Mouse (Mus musculus) limb, embryonic 15.5 days (tissue): ENCODE measurements around the gene Misp. TPM values are rescaled to one million over a fixed set of nuclear protein-coding genes. Genes with fewer than 3 reads are reported as not detected.
A peak's percentile ranks its signal among the peaks of the same experiment; 100 is the strongest.

Source experiments
- ATAC-seq: fragments of 200-750 bp; cut with Nextera tagmentation; 2 replicates; pipeline ENCODE4 v1.8.0; 2017; ENCODE audit warnings: low read depth, moderate TSS enrichment; ENCODE audit not compliant: insufficient number of reproducible peaks, low FRiP score, low TSS enrichment
- H3K27ac ChIP-seq: fragments of 300-500 bp; sonication (generic); 2 replicates; pipeline ENCODE4 v1.5.1; 2015; ENCODE audit warnings: moderate library complexity, mild to moderate bottlenecking, inconsistent platforms
- H3K27me3 ChIP-seq: fragments of 300-500 bp; sonication (generic); 2 replicates; pipeline ENCODE4 v1.6.1; 2015; ENCODE audit warnings: inconsistent platforms
- H3K36me3 ChIP-seq: fragments of 300-500 bp; sonication (generic); 2 replicates; pipeline ENCODE4 v1.6.1; 2015; ENCODE audit warnings: inconsistent platforms
- H3K4me1 ChIP-seq: fragments of 300-500 bp; sonication (generic); 2 replicates; pipeline ENCODE4 v1.6.1; 2015; ENCODE audit warnings: inconsistent platforms
- H3K4me2 ChIP-seq: fragments of 300-500 bp; sonication (generic); 2 replicates; pipeline ENCODE4 v1.6.1; 2015; ENCODE audit warnings: mild to moderate bottlenecking, inconsistent platforms
- H3K4me3 ChIP-seq: fragments of 300-500 bp; sonication (generic); 2 replicates; pipeline ENCODE4 v1.5.1; 2015; ENCODE audit warnings: mild to moderate bottlenecking, inconsistent platforms
- H3K9ac ChIP-seq: fragments of 300-500 bp; sonication (generic); 2 replicates; pipeline ENCODE4 v1.6.1; 2015; ENCODE audit warnings: inconsistent platforms
- H3K9me3 ChIP-seq: fragments of 300-500 bp; sonication (generic); 2 replicates; pipeline ENCODE4 v1.6.1; 2016; ENCODE audit warnings: inconsistent platforms
- WGBS: fragments of 180-500 bp; shearing (Covaris S2); methylation state at CpG from one replicate; pipeline ENCODE4 v1.1.7; 2015; 5-methylcytosine and 5-hydroxymethylcytosine counted together
- polyA plus RNA-seq: library from polyadenylated mRNA; unstranded; fragments of >200 nt; fragmentation: Nextera tagmentation; extraction: Ambion mirVana; gene quantifications from 2 replicates; pipeline ENCODE4 v1.2.1, GENCODE M21; 2015

Misp gene
- polyA plus RNA-seq, 1 experiment from 2014 or later: 1.6 TPM

- peak overlapping the region; percentile 96; the same call in 1 of the 2 replicates for H3K4me3 ChIP-seq
- 0 out of 2 replicates have a peak overlapping the region, but pooled peaks have one; percentile 4 for H3K9ac ChIP-seq
- peaks cover 8% of the 10 kb centered on the region for H3K36me3 ChIP-seq
- H3K4me1 ChIP-seq: peaks cover 33% of the 10 kb centered on the region
- H3K9me3 ChIP-seq: no peaks in the 10 kb centered on the region
- 25% methylated on average over 9 of the region's 9 CpGs for WGBS
- H3K4me2 ChIP-seq: peak overlapping the region; percentile 72
- no peaks in the 10 kb centered on the region for H3K27me3 ChIP-seq
- no peak for ATAC-seq
- peak overlapping the region; percentile 100 for H3K27ac ChIP-seq
Observed at GRCm38 (mm10) chr10:79852107-79852789, 31.5 kb downstream of the Misp start.

GRCm38 (mm10) chr10:79852827-79853226 lies 32.0 kb downstream of the Misp start:
- WGBS: 18% methylated on average over 8 of the region's 8 CpGs
- H3K4me1 ChIP-seq: peaks cover 39% of the 10 kb centered on the region
- no peaks in the 10 kb centered on the region for H3K27me3 ChIP-seq
- no peaks in the 10 kb centered on the region for H3K9me3 ChIP-seq
- H3K4me3 ChIP-seq: peak overlapping the region; percentile 96
- H3K27ac ChIP-seq: peak overlapping the region; percentile 100
- no peak for ATAC-seq
- peaks cover 14% of the 10 kb centered on the region for H3K36me3 ChIP-seq
- H3K4me2 ChIP-seq: peak overlapping the region; percentile 72
- 0 out of 2 replicates have a peak overlapping the region, but pooled peaks have one; percentile 4 for H3K9ac ChIP-seq

GRCm38 (mm10) chr10:79853392-79853791 lies 32.6 kb downstream of the Misp start:
- WGBS: 0% methylated on average over 15 of the region's 15 CpGs
- Histone ChIP-seq H3K9me3 (no peaks in the 10 kb centered on the region), H3K27ac (peak overlapping the region; percentile 100), H3K9ac (peak overlapping the region; percentile 61), H3K4me2 (peak overlapping the region; percentile 72), H3K4me3 (peak overlapping the region; percentile 96), H3K36me3 (peaks cover 17% of the 10 kb centered on the region), H3K27me3 (no peaks in the 10 kb centered on the region), H3K4me1 (peaks cover 44% of the 10 kb centered on the region)
- peak; percentile 66 for ATAC-seq

- whole genome bisulfite sequencing: under 1% methylated on average over 75 of the region's 75 CpGs
- peaks cover 50% of the 10 kb centered on the region for H3K4me1 ChIP-seq
- peak within 1 kb of the TSS; percentile 96 for H3K4me3 ChIP-seq
- ATAC-seq: peak; percentile 93
- H3K9ac ChIP-seq: peak within 1 kb of the TSS; percentile 95
- peak within 1 kb of the TSS; percentile 82 for H3K4me2 ChIP-seq
- peak within 1 kb of the TSS; percentile 100 for H3K27ac ChIP-seq
- H3K27me3 ChIP-seq: no peaks in the 10 kb centered on the region
- no peaks in the 10 kb centered on the region for H3K9me3 ChIP-seq
- H3K36me3 ChIP-seq: peaks cover 24% of the 10 kb centered on the region
Observed at GRCm38 (mm10) chr10:79853860-79854795, 33.3 kb downstream of the Misp start, which contains the start of gene Ptbp1. TSS of gene Ptbp1 (plus strand) at chr10:79854427.

- H3K4me2 ChIP-seq: peak overlapping the region; percentile 82
- peak overlapping the region; percentile 95 for H3K9ac ChIP-seq
- peaks cover 33% of the 10 kb centered on the region for H3K36me3 ChIP-seq
- no peak for ATAC-seq
- WGBS: under 1% methylated on average over 81 of the region's 83 CpGs
- no peaks in the 10 kb centered on the region for H3K27me3 ChIP-seq
- H3K27ac ChIP-seq: peak overlapping the region; percentile 100
- peaks cover 59% of the 10 kb centered on the region for H3K4me1 ChIP-seq
- no peaks in the 10 kb centered on the region for H3K9me3 ChIP-seq
- peak overlapping the region; percentile 96 for H3K4me3 ChIP-seq
Observed at GRCm38 (mm10) chr10:79854801-79855541, 34.2 kb downstream of the Misp start.

- H3K4me3 ChIP-seq: peak overlapping the region; percentile 96
- peak overlapping the region; percentile 82 for H3K4me2 ChIP-seq
- under 1% methylated on average over 10 of the region's 10 CpGs for WGBS
- peaks cover 66% of the 10 kb centered on the region for H3K4me1 ChIP-seq
- no peaks in the 10 kb centered on the region for H3K27me3 ChIP-seq
- H3K9ac ChIP-seq: peak overlapping the region; percentile 95
- no peaks in the 10 kb centered on the region for H3K9me3 ChIP-seq
- H3K36me3 ChIP-seq: peaks cover 40% of the 10 kb centered on the region
- no peak for ATAC-seq
- H3K27ac ChIP-seq: peak overlapping the region; percentile 100
Observed at GRCm38 (mm10) chr10:79855558-79856184, 34.9 kb downstream of the Misp start.

GRCm38 (mm10) chr10:79856280-79856679 lies 35.5 kb downstream of the Misp start:
- H3K36me3 ChIP-seq: peaks cover 46% of the 10 kb centered on the region

GRCm38 (mm10) chr10:79856704-79857451 lies 36.1 kb downstream of the Misp start:
- Histone ChIP-seq H3K27ac (peak overlapping the region; percentile 67), H3K9me3 (no peaks in the 10 kb centered on the region), H3K4me2 (peak overlapping the region; percentile 82), H3K36me3 (peaks cover 52% of the 10 kb centered on the region), H3K4me1 (peaks cover 66% of the 10 kb centered on the region), H3K9ac (peak overlapping the region; percentile 95), H3K4me3 (peak overlapping the region; percentile 96), H3K27me3 (no peaks in the 10 kb centered on the region)
- 33% methylated on average over 7 of the region's 7 CpGs for WGBS
- ATAC-seq: no peak

More at GRCm38 (mm10) chr10:79856280-79856679, 35.5 kb downstream of the Misp start:
- peaks cover 70% of the 10 kb centered on the region for H3K4me1 ChIP-seq
- H3K27me3 ChIP-seq: no peaks in the 10 kb centered on the region
- peak overlapping the region; percentile 67 for H3K27ac ChIP-seq
- no peak for ATAC-seq
- peak overlapping the region; percentile 96 for H3K4me3 ChIP-seq
- no peaks in the 10 kb centered on the region for H3K9me3 ChIP-seq
- peak overlapping the region; percentile 82 for H3K4me2 ChIP-seq
- WGBS: 31% methylated on average over 6 of the region's 6 CpGs
- peak overlapping the region; percentile 95 for H3K9ac ChIP-seq

GRCm38 (mm10) chr10:79857452-79857811 lies 36.6 kb downstream of the Misp start:
- Histone ChIP-seq H3K27ac (peak overlapping the region; percentile 67), H3K27me3 (no peaks in the 10 kb centered on the region)

GRCm38 (mm10) chr10:79857894-79858293 lies 37.1 kb downstream of the Misp start:
- H3K4me3 ChIP-seq: peak overlapping the region; percentile 96
- H3K4me2 ChIP-seq: peak overlapping the region; percentile 82
- 65% methylated on average over 2 of the region's 2 CpGs for WGBS
- H3K4me1 ChIP-seq: peaks cover 58% of the 10 kb centered on the region
- no peaks in the 10 kb centered on the region for H3K27me3 ChIP-seq
- no peaks in the 10 kb centered on the region for H3K9me3 ChIP-seq
- ATAC-seq: no peak
- H3K36me3 ChIP-seq: peaks cover 62% of the 10 kb centered on the region
- peak overlapping the region; percentile 67 for H3K27ac ChIP-seq
- peak overlapping the region; percentile 95; the same call in 1 of the 2 replicates for H3K9ac ChIP-seq

More at GRCm38 (mm10) chr10:79857452-79857811, 36.6 kb downstream of the Misp start:
- Histone ChIP-seq H3K9me3 (no peaks in the 10 kb centered on the region), H3K4me2 (peak overlapping the region; percentile 82), H3K4me1 (peaks cover 60% of the 10 kb centered on the region), H3K36me3 (peaks cover 58% of the 10 kb centered on the region), H3K4me3 (peak overlapping the region; percentile 96), H3K9ac (peak overlapping the region; percentile 95)
- ATAC-seq: no peak
- 13% methylated on average over 4 of the region's 4 CpGs for WGBS
